Mouse (Mus musculus): ENCODE data around the gene Vstm2a. TPM values are rescaled to one million over a fixed set of nuclear protein-coding genes. Genes with fewer than 3 reads are reported as not detected.
A peak's percentile ranks its signal among the peaks of the same experiment; 100 is the strongest.

Vstm2a gene
- polyA plus RNA-seq, 1 experiment from 2014 or later, result 69.0 TPM

- Histone ChIP-seq H3K27ac (no peak overlapping the region), H3K36me3 (replicated peaks) (no peaks in the 10 kb centered on the region), H3K9me3 (no peaks in the 10 kb centered on the region), H3K9ac (no peak overlapping the region), H3K4me1 (no peaks in the 10 kb centered on the region), H3K4me2 (no peak overlapping the region), H3K27me3 (replicated peaks) (no peaks in the 10 kb centered on the region), H3K4me3 (no peak overlapping the region)
- no peak for ATAC-seq (replicated peaks)
- WGBS, result 66% methylated on average over 3 of the region's 3 CpGs
Measured at GRCm38 (mm10) chr11:16345179-16345578, 87.7 kb downstream of the Vstm2a start.

GRCm38 (mm10) chr11:16345676-16346075 is 88.2 kb downstream of the Vstm2a start:
- no peak overlapping the region for H3K9ac ChIP-seq
- no peak overlapping the region for H3K4me3 ChIP-seq
- H3K36me3 ChIP-seq (replicated peaks), result no peaks in the 10 kb centered on the region
- H3K4me2 ChIP-seq, result no peak overlapping the region
- ATAC-seq (replicated peaks), result no peak
- H3K27me3 ChIP-seq (replicated peaks), result no peaks in the 10 kb centered on the region
- 85% methylated on average over 3 of the region's 3 CpGs for WGBS
- no peak overlapping the region for H3K27ac ChIP-seq
- H3K4me1 ChIP-seq, result no peaks in the 10 kb centered on the region
- H3K9me3 ChIP-seq, result no peaks in the 10 kb centered on the region

GRCm38 (mm10) chr11:16351915-16352314 is 94.4 kb downstream of the Vstm2a start:
- Histone ChIP-seq H3K27ac (no peak overlapping the region), H3K27me3 (replicated peaks) (no peaks in the 10 kb centered on the region), H3K4me2 (no peak overlapping the region), H3K4me1 (no peaks in the 10 kb centered on the region), H3K9me3 (no peaks in the 10 kb centered on the region), H3K9ac (no peak overlapping the region), H3K4me3 (no peak overlapping the region), H3K36me3 (replicated peaks) (no peaks in the 10 kb centered on the region)
- no peak for ATAC-seq (replicated peaks)
- WGBS, result 87% methylated on average over 4 of the region's 4 CpGs

GRCm38 (mm10) chr11:16354356-16354755 is 96.8 kb downstream of the Vstm2a start:
- H3K27ac ChIP-seq, result no peak overlapping the region
- H3K9me3 ChIP-seq, result no peaks in the 10 kb centered on the region
- H3K9ac ChIP-seq, result no peak overlapping the region
- no peak overlapping the region for H3K4me3 ChIP-seq
- no peaks in the 10 kb centered on the region for H3K36me3 ChIP-seq (replicated peaks)
- H3K4me1 ChIP-seq, result no peaks in the 10 kb centered on the region
- H3K4me2 ChIP-seq, result no peak overlapping the region
- H3K27me3 ChIP-seq (replicated peaks), result no peaks in the 10 kb centered on the region
- ATAC-seq (replicated peaks), result no peak

GRCm38 (mm10) chr11:16366852-16367587 is 109.5 kb downstream of the Vstm2a start:
- H3K9me3 ChIP-seq, result no peaks in the 10 kb centered on the region
- 59% methylated on average over 8 of the region's 8 CpGs for WGBS
- H3K36me3 ChIP-seq (replicated peaks), result no peaks in the 10 kb centered on the region
- no peak overlapping the region for H3K4me2 ChIP-seq
- H3K9ac ChIP-seq, result no peak overlapping the region
- no peaks in the 10 kb centered on the region for H3K27me3 ChIP-seq (replicated peaks)
- no peak overlapping the region for H3K27ac ChIP-seq
- no peaks in the 10 kb centered on the region for H3K4me1 ChIP-seq
- no peak overlapping the region for H3K4me3 ChIP-seq
- peak; percentile 66; the same call in 1 of the 2 replicates for ATAC-seq (replicated peaks)

- 53% methylated on average over 2 of the region's 2 CpGs for WGBS
- Histone ChIP-seq H3K9ac (no peak overlapping the region), H3K27ac (no peak overlapping the region), H3K27me3 (replicated peaks) (no peaks in the 10 kb centered on the region), H3K4me2 (no peak overlapping the region), H3K9me3 (no peaks in the 10 kb centered on the region), H3K4me1 (no peaks in the 10 kb centered on the region), H3K36me3 (replicated peaks) (no peaks in the 10 kb centered on the region), H3K4me3 (no peak overlapping the region)
- ATAC-seq (replicated peaks), result no peak
Measured at GRCm38 (mm10) chr11:16403627-16404026, 146.1 kb downstream of the Vstm2a start.

GRCm38 (mm10) chr11:16411736-16412135 is 154.2 kb downstream of the Vstm2a start:
- H3K36me3 ChIP-seq (replicated peaks), result no peaks in the 10 kb centered on the region
- no peak for ATAC-seq (replicated peaks)
- 61% methylated on average over 1 of the region's 1 CpGs for whole genome bisulfite sequencing
- H3K4me3 ChIP-seq, result no peak overlapping the region
- no peaks in the 10 kb centered on the region for H3K9me3 ChIP-seq
- H3K4me2 ChIP-seq, result no peak overlapping the region
- H3K4me1 ChIP-seq, result peaks cover 3% of the 10 kb centered on the region; the same call in 1 of the 2 replicates
- no peak overlapping the region for H3K27ac ChIP-seq
- no peaks in the 10 kb centered on the region for H3K27me3 ChIP-seq (replicated peaks)
- no peak overlapping the region for H3K9ac ChIP-seq

GRCm38 (mm10) chr11:16412609-16413008 is 155.1 kb downstream of the Vstm2a start:
- Histone ChIP-seq H3K9me3 (no peaks in the 10 kb centered on the region), H3K4me3 (no peak overlapping the region), H3K9ac (no peak overlapping the region), H3K36me3 (replicated peaks) (no peaks in the 10 kb centered on the region), H3K4me2 (no peak overlapping the region), H3K27me3 (replicated peaks) (no peaks in the 10 kb centered on the region), H3K27ac (no peak overlapping the region), H3K4me1 (peaks cover 3% of the 10 kb centered on the region; the same call in 1 of the 2 replicates)
- ATAC-seq (replicated peaks), result peak; percentile 96
- 18% methylated on average over 4 of the region's 4 CpGs for WGBS

GRCm38 (mm10) chr11:16413077-16413644 is 155.6 kb downstream of the Vstm2a start:
- 61% methylated on average over 1 of the region's 1 CpGs for WGBS

GRCm38 (mm10) chr11:16439548-16440251 is 182.2 kb downstream of the Vstm2a start:
- H3K9me3 ChIP-seq, result no peaks in the 10 kb centered on the region
- no peak overlapping the region for H3K4me3 ChIP-seq
- no peaks in the 10 kb centered on the region for H3K27me3 ChIP-seq (replicated peaks)
- no peak for ATAC-seq (replicated peaks)
- no peaks in the 10 kb centered on the region for H3K36me3 ChIP-seq (replicated peaks)
- H3K9ac ChIP-seq, result no peak overlapping the region
- no peak overlapping the region for H3K27ac ChIP-seq
- WGBS, result 88% methylated on average over 7 of the region's 7 CpGs
- H3K4me2 ChIP-seq, result no peak overlapping the region
- no peaks in the 10 kb centered on the region for H3K4me1 ChIP-seq

More at GRCm38 (mm10) chr11:16413077-16413644, 155.6 kb downstream of the Vstm2a start:
- H3K4me3 ChIP-seq, result no peak overlapping the region
- no peaks in the 10 kb centered on the region for H3K27me3 ChIP-seq (replicated peaks)
- no peaks in the 10 kb centered on the region for H3K9me3 ChIP-seq
- no peak overlapping the region for H3K9ac ChIP-seq
- ATAC-seq (replicated peaks), result peak; percentile 70
- no peak overlapping the region for H3K4me2 ChIP-seq
- no peak overlapping the region for H3K27ac ChIP-seq
- peaks cover 3% of the 10 kb centered on the region; the same call in 1 of the 2 replicates for H3K4me1 ChIP-seq
- no peaks in the 10 kb centered on the region for H3K36me3 ChIP-seq (replicated peaks)

All from midbrain, embryonic 15.5 days (tissue).